Mouse (Mus musculus) embryo, embryonic 11 days (tissue): Measurements from ENCODE around the gene Clpsl2.

ENCODE experiments used
- DNase-seq: peaks from one replicate; pipeline ENCODE4 v3.0.0-alpha.2; 2015

Gene Clpsl2

DNA sequence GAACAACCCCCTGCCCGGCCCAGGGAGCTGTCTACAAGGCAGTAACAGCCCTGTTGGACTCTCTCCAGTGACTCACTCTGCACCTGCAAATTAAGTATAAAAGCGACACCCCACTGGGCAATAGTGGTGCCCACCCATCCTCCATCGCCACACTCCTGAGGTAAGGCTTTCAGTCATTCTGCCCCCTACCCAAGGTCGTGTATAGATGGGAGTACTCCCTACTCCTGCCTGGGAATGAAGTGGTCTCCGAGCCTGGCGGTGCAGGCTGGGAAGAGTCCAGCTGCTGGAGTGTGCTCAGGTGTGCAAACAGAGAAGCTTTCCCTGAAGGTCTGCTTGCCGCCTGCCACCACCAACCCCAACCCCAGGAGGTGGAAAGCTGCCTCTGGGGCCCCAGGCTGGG lies 12.4 kb downstream of the Clpsl2 start:
- no peak for DNase-seq

GRCm38 (mm10) chr17:28565181-28565580 lies 16.0 kb downstream of the Clpsl2 start:
- DNase-seq, result no peak

DNA sequence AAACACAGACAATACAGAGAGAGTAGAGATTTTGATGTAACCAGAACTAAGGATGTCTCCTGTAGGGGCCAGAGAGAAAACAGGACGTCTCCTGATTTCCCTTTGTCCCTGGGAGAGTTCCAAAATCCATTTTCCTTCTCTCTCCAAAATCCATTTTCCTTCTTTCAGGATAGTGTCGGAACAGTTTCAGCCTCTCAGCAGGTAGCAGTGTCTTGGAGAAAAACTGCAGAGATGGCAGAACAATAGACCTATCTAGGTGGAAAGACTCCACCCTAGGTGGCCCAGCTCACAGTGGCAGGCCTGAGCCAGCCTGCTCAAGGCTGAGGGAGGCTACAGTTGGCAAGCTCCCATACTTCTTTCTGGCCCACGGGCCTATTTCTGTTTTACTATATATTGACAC lies 18.3 kb downstream of the Clpsl2 start:
- no peak for DNase-seq

DNA sequence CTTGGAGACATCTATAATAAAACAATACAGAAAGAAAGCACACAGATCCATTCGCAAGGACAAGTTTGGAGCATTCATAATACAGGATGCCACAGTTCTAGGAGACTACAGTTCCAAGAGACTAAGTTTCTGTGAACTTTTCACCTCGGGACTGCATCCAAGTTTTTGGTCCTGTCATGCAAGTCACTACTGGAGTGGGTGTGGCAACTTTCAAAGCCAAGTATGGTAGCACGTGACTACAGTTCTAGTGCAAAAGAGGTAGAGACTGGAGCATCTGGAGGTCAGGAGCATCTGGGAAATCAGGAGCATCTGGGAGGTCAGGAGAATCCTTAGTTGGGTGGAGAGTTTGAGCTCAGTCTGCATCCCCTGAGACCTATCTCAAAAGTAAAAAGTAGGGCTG lies 22.7 kb downstream of the Clpsl2 start:
- DNase-seq, result no peak

- DNase-seq, result no peak
These were observed 23.3 kb downstream of the Clpsl2 start for GRCm38 (mm10) chr17:28572521-28572920.

DNA sequence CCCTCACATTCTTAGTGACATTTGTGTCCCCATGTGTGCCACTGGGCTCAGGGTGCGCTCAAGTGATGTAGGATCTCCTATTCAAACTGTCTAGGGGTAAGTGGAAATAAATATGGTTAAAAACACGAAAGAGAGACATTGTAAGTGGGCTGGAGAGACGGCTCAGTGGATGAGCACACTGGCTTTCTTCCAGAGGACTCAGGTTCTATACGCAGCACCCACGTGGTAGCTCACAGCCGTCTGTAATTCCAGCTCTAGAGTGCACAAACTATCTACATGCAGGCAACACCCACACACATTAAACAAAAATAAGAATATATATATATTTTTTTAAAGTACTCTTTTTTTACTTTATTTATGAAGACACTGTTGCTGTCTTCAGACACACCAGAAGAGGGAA lies 23.7 kb downstream of the Clpsl2 start:
- no peak for DNase-seq

- DNase-seq, result peak; percentile 91
These were observed 26.3 kb downstream of the Clpsl2 start, which contains the start of gene Lhfpl5 for GRCm38 (mm10) chr17:28575244-28576125. Gene Lhfpl5, plus strand, starts transcription at chr17:28575641.

DNA sequence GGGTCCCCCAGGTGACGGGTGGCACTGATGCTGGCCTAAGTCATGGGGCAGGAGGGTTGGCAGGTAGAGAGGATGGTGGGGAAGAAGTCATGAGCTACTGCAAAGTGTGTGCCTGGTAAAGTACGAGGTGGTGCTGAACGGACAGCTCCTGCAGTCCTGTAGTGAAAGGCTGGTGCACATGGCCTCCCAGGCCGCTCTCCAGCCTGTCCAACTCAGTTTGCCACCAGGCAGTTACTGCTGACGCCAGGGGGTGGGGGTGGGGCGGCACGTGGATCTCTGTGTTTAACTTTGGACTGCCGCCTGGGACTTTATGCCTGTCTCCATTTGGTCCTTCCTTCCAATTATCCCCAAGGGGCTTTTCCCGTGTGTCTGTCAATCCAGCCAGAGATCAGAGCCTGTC lies 31.2 kb downstream of the Clpsl2 start:
- peak; percentile 88 for DNase-seq

DNA sequence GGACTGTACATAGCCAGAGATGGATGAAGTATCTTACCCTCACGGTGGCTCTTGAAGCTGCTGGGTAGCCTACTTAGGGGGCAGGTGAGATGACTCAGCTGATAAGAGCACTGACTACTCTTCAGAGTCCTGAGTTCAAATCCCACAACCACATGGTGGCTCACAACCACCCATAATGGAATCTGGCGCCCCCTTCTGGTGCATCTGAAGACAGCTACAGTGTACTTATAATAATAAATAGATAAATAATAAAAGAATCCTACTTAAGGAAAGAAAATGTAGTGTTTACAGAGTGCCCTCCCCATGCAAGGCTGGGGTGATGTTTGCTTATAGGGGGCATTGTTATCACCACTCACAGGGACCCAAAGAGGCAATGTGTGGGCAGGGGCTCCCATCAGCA lies 31.8 kb downstream of the Clpsl2 start:
- no peak for DNase-seq

- no peak for DNase-seq
These were observed 37.3 kb downstream of the Clpsl2 start for GRCm38 (mm10) chr17:28586509-28586908.

- no peak for DNase-seq
These were observed 39.4 kb downstream of the Clpsl2 start for GRCm38 (mm10) chr17:28588591-28588990.

DNA sequence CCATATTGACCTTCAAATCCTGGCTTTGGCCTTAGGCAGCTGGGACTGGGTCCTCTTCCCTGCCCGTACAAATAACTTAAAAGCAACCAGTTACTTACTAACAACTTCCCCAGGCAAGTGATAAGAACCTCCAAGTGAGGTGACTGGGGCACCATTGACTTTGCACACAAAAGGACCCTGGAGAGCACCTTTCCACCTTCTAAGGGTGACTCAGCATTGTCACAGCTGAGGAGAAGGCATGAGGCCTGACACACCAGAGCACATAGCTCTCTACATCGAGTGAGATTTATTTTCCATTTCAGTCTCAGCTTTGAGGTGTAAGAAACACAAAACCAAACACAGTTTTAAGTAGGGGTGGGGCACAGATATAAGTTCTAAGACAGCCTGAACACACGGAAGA lies 41.4 kb downstream of the Clpsl2 start:
- no peak for DNase-seq

GRCm38 (mm10) chr17:28591476-28591875 lies 42.3 kb downstream of the Clpsl2 start:
- DNase-seq, result no peak

DNA sequence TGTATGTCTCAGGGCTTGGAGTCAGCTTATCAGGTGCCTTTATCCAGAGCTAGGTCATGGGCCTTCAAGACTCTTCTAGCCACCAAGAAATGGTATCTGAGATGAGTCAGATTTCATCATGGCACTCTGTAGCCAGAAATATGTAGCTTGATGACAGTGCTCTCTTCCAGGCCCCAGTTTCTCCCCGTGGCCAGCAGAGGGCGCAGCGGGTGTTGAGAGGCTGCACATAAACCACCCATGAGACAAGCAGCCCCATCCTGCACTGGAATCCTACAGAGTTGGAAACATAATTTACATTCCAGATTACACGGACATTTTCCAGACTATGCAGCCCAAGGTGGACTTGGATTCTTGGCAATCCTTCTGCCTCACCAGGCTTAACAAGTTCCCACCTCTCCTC lies 43.8 kb downstream of the Clpsl2 start:
- peak; percentile 79 for DNase-seq

- DNase-seq, result no peak
These were observed 44.8 kb downstream of the Clpsl2 start for GRCm38 (mm10) chr17:28593965-28594364.

DNA sequence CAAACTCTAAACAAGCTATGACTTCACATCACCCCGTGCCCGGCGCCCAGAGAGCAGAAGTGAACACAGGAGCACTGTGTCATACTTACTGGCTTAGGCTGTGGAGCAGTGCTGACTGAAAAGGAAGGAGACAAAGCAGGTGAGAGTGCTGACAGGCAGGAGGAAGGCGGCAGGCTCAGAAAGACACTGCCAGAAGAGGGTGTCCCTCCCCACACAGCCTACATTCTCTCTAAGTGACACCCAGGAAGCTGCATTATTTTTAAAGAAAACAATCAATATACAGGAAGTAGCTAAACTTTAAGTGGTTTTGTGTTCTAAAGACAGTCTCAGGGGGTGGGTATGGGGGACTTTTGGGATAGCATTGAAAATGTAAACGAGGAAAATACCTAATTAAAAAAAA lies 51.6 kb downstream of the Clpsl2 start:
- no peak for DNase-seq

DNA sequence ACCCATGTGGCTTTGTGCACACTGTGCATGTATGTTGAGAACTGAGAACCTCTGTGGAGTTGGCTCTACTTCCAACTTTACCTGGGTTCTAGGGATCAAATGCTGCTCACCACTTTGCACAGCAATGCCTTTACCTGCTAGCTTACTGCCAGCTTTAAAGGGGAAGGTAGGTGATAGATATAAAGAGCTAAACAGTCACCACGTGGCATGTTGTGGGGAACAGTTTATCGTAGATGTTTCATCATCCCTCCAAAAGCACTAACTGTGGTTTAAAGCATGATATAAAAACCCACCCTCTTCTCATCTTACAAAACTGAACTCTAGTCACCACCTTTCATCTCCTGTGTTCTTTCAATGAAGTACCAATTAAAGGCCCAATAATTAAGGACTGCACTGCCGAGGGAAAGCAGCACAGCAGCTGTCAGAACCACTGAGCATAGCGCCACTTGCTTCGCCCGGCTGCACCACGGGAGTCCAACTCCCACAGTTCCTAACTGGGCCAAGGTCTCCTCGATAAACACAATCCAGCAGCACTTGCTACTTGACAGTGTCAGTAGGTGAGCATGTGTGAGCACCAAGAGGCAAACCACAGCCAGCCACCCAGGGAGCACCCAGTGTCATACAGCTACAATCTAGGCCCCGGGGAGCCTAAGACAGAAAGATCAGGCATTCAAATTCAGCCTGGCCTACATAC lies 52.5 kb downstream of the Clpsl2 start:
- DNase-seq, result no peak
